Mouse (Mus musculus) E14TG2a.4 (cell line): Measurements from ENCODE around the gene Astl.

Source experiments
- CTCF ChIP-seq: conservative IDR thresholded peaks from 2 replicates; pipeline ENCODE4 v1.5.1; 2014; ENCODE audit warnings: low read length
- NANOG ChIP-seq: IDR thresholded peaks from 2 replicates; pipeline ENCODE4 v1.6.1; 2014; ENCODE audit warnings: borderline replicate concordance, low read length, mixed read lengths

- TF ChIP-seq CTCF (no peak), NANOG (no peak)
These were observed 27.8 kb upstream of the Astl start for GRCm38 (mm10) chr2:127310685-127311084.
